Mouse (Mus musculus) ES-E14 (cell line): ENCODE results near the gene Tmem143. TPM values are rescaled to one million over a fixed set of nuclear protein-coding genes. Genes with fewer than 3 reads are reported as not detected.

Source experiments
- DNase-seq: peaks from one replicate; pipeline ENCODE4 v3.0.0-alpha.2; 2013; ENCODE audit warnings: low read depth, low spot score
- H3K27ac ChIP-seq: 2 replicates; pipeline ENCODE4 v1.5.1; 2012; ENCODE audit warnings: low read depth, mild to moderate bottlenecking, low read length, moderate library complexity, mixed read lengths; ENCODE audit not compliant: poor library complexity, insufficient read depth, severe bottlenecking
- H3K36me3 ChIP-seq: 2 replicates; pipeline ENCODE4 v1.6.1; 2012; ENCODE audit warnings: mild to moderate bottlenecking, low read length, moderate library complexity, mixed read lengths; ENCODE audit not compliant: control insufficient read depth, poor library complexity, insufficient read depth, severe bottlenecking
- H3K4me1 ChIP-seq, 2 experiments: fragments of 150-350 bp in 1 of 2; sonication (generic) in 1 of 2; 2 replicates each; pipeline ENCODE4 v1.6.1; 2012; ENCODE audit warnings: low read length in 2 of 2, mild to moderate bottlenecking in 1 of 2, mixed read lengths in 1 of 2; ENCODE audit not compliant: control insufficient read depth in 2 of 2, insufficient read depth in 2 of 2, poor library complexity in 1 of 2
- H3K4me3 ChIP-seq, 2 experiments: fragments of 150-350 bp in 1 of 2; sonication (generic) in 1 of 2; 2 replicates each; pipeline ENCODE4 v1.5.1; 2012; ENCODE audit warnings: low read length in 2 of 2, low read depth in 1 of 2, mild to moderate bottlenecking in 1 of 2, mixed read lengths in 1 of 2; ENCODE audit not compliant: insufficient read depth in 1 of 2, poor library complexity in 1 of 2, severe bottlenecking in 1 of 2
- H3K9ac ChIP-seq: 2 replicates; pipeline ENCODE4 v1.6.1; 2012; ENCODE audit warnings: low read depth, mild to moderate bottlenecking, low read length, mixed read lengths; ENCODE audit not compliant: poor library complexity, insufficient read depth, severe bottlenecking
- H3K9me3 ChIP-seq: fragments of 150-350 bp; sonication (generic); 2 replicates; pipeline ENCODE4 v1.6.1; 2012; ENCODE audit warnings: low read depth, mild to moderate bottlenecking, low read length; ENCODE audit not compliant: control insufficient read depth, insufficient read depth
- CHD2 ChIP-seq: IDR thresholded peaks from 2 replicates; pipeline ENCODE4 v1.6.1; 2014; ENCODE audit warnings: mild to moderate bottlenecking, low read depth, low read length, inconsistent platforms
- HCFC1 ChIP-seq: IDR thresholded peaks from 2 replicates; pipeline ENCODE4 v1.6.1; 2012; ENCODE audit warnings: low read length, inconsistent platforms, borderline replicate concordance; ENCODE audit not compliant: insufficient read depth
- MAFK ChIP-seq: IDR thresholded peaks from 2 replicates; pipeline ENCODE4 v1.6.1; 2014; ENCODE audit warnings: mild to moderate bottlenecking, low read depth, low read length, inconsistent platforms; ENCODE audit not compliant: insufficient read depth
- ZC3H11A ChIP-seq: IDR thresholded peaks from 2 replicates; pipeline ENCODE4 v1.6.1; 2012; ENCODE audit warnings: low read depth, mild to moderate bottlenecking, inconsistent platforms, low read length, borderline replicate concordance
- ZNF384 ChIP-seq: IDR thresholded peaks from 2 replicates; pipeline ENCODE4 v1.6.1; 2012; ENCODE audit warnings: low read depth, low read length, inconsistent platforms
- in situ Hi-C, 2 experiments: fragments of 600-800 bp; cut with MboI; formaldehyde crosslinking; loops; one replicate each; pipeline ENCODE4 v1.15.1; 2025; ENCODE audit warnings: low sequenced_read_pairs in 2 of 2, inconsistent platforms in 1 of 2; ENCODE audit not compliant: unreplicated experiment in 2 of 2
- total RNA-seq: library from RNA; depleted of rRNA; stranded (reverse); fragments of 300-350 nt; gene quantifications from 2 replicates; pipeline ENCODE4 v1.2.3, GENCODE M21; 2012; rRNA removed

Tmem143 gene
- total RNA-seq, 1 experiment = 26.0 TPM

DNA sequence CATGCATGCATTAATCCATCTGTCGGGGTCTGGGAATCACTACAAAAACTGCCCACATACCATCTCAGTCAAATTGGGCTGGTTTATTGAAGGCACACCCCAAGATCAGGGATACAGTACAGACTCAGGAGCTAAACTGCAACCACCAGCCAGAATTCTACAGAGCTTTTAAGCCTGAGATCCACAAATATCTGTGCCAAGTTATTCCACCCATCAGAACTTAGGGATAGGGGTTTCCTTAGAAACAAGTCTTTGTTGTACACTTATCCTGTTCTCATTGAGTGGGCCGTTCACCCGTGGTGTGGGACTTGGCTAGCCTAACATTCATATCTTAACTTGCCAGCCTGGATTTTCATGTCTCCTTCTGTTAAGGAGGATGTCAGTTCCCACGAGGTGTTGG, 52.3 kb downstream of the Tmem143 start:
- in situ Hi-C loops = loop anchor here in 1 of 2 experiments (25.0 kb wide), 1 partner anchor 212 kb away; the partner anchor contains the start of gene Spaca4

DNA sequence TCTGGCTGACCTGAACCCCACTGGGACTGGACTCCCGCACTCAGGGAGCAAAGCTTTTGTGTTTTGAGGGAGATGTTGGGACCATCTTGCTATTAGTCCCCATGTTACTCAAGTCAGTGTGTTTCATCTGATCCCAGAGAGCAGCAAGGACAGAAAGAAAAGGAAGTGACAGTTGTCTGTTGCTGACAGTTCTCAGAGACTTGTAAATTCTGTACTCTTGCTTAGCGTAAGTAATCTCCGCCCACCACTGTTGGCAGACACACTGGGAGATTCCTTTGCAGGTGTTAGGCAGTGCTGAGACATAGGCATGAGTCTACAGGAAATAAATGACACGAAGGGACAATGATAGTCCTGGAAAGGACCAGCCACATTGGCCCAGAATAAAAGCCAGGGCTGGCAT, 59.9 kb downstream of the Tmem143 start:
- DNase-seq = no peak
- Histone ChIP-seq H3K36me3 (no peaks in the 10 kb centered on the region), H3K27ac (no peak overlapping the region), H3K4me1 (no peaks in the 10 kb centered on the region), H3K4me3 (no peak overlapping the region), H3K9ac (no peak overlapping the region), H3K9me3 (no peaks in the 10 kb centered on the region)
- TF ChIP-seq CHD2 = no peak
- TF ChIP-seq HCFC1 = no peak
- no peak for TF ChIP-seq ZNF384
- TF ChIP-seq MAFK = no peak
- TF ChIP-seq ZC3H11A = no peak
- in situ Hi-C loops = no loop called here

More for the DNA sequence above, 52.3 kb downstream of the Tmem143 start:
- no peak overlapping the region for H3K4me3 ChIP-seq
- H3K9me3 ChIP-seq = no peaks in the 10 kb centered on the region
- no peaks in the 10 kb centered on the region for H3K4me1 ChIP-seq
- H3K9ac ChIP-seq = no peak overlapping the region
- no peak for DNase-seq
- no peak overlapping the region for H3K27ac ChIP-seq
- peaks cover 7% of the 10 kb centered on the region; the same call in 1 of the 2 replicates for H3K36me3 ChIP-seq
- TF ChIP-seq ZNF384 (no peak), CHD2 (no peak), ZC3H11A (no peak), HCFC1 (no peak), MAFK (no peak)

Other genes starting within 250 kb of the Tmem143 start
- gene Fut2, start 230.5 kb upstream of the Tmem143 start, total RNA-seq = 0.27 and 0.37 TPM in 2 replicates
- gene Ntn5, start 212.9 kb upstream of the Tmem143 start, total RNA-seq = 0.54 and 0.74 TPM in 2 replicates
- 4.5 and 7.6 TPM in 2 replicates for gene Sec1, start 202.5 kb upstream of the Tmem143 start, total RNA-seq
- gene Car11, start 197.1 kb upstream of the Tmem143 start, total RNA-seq = 4.4 and 7.9 TPM in 2 replicates
- gene Dbp, start 191.9 kb upstream of the Tmem143 start, total RNA-seq = 10.0 and 10.6 TPM in 2 replicates
- 3,487 and 5,312 TPM in 2 replicates for gene Rpl18, start 181.5 kb upstream of the Tmem143 start, total RNA-seq
- gene Sphk2, start 178.9 kb upstream of the Tmem143 start, total RNA-seq = 18.7 and 21.5 TPM in 2 replicates
- gene Fam83e, start 175.7 kb upstream of the Tmem143 start, total RNA-seq = 6.1 and 6.6 TPM in 2 replicates
- gene Spaca4, start 171.1 kb upstream of the Tmem143 start, total RNA-seq = 0.76 and 1.7 TPM in 2 replicates
- gene Lmtk3, start 113.2 kb upstream of the Tmem143 start, total RNA-seq = 7.2 and 9.5 TPM in 2 replicates
- 1.6 and 2.1 TPM in 2 replicates for gene Sult2b1, start 112.3 kb upstream of the Tmem143 start, total RNA-seq
- 96.2 and 113 TPM in 2 replicates for gene Cyth2, start 82.4 kb upstream of the Tmem143 start, total RNA-seq
- 1.6 and 2.6 TPM in 2 replicates for gene Kcnj14, start 72.2 kb upstream of the Tmem143 start, total RNA-seq
- gene Grwd1, start 66.0 kb upstream of the Tmem143 start, total RNA-seq = 93.4 and 107 TPM in 2 replicates
- 73.2 and 87.2 TPM in 2 replicates for gene Kdelr1, start 24.2 kb upstream of the Tmem143 start, total RNA-seq
- 0.67 and 0.90 TPM in 2 replicates for gene Grin2d, start 18.6 kb upstream of the Tmem143 start, total RNA-seq
- gene Syngr4, start 227 bp upstream of the Tmem143 start, total RNA-seq = 0.74 TPM in 1 of 2 replicates, not detected in the other
- 43.8 and 56.5 TPM in 2 replicates for gene Emp3, start 24.5 kb downstream of the Tmem143 start, total RNA-seq
- 7.7 and 12.5 TPM in 2 replicates for gene Ccdc114, start 27.1 kb downstream of the Tmem143 start, total RNA-seq
- gene Abcc6, start 133.4 kb downstream of the Tmem143 start, total RNA-seq = 4.7 and 7.1 TPM in 2 replicates
- 173 and 219 TPM in 2 replicates for gene Nomo1, start 136.8 kb downstream of the Tmem143 start, total RNA-seq
- gene Kcnj11, start 203.8 kb downstream of the Tmem143 start, total RNA-seq = 0.58 and 0.85 TPM in 2 replicates